Mouse (Mus musculus): ENCODE results near the gene Atf7.

The Atf7 gene

GRCm38 (mm10) chr15:102546246-102546645, 79.0 kb downstream of the Atf7 start:
- DNase-seq: no peak

GRCm38 (mm10) chr15:102544801-102545200, 80.5 kb downstream of the Atf7 start:
- no peak for DNase-seq

GRCm38 (mm10) chr15:102533926-102534325, 91.3 kb downstream of the Atf7 start:
- no peak for DNase-seq

GRCm38 (mm10) chr15:102532106-102532900, 93.0 kb downstream of the Atf7 start:
- no peak for DNase-seq

GRCm38 (mm10) chr15:102531586-102531985, 93.7 kb downstream of the Atf7 start:
- no peak for DNase-seq

GRCm38 (mm10) chr15:102530566-102530965, 94.7 kb downstream of the Atf7 start:
- no peak for DNase-seq

- no peak for DNase-seq
Measured at GRCm38 (mm10) chr15:102528396-102528795, 96.9 kb downstream of the Atf7 start.

- no peak for DNase-seq
Measured at GRCm38 (mm10) chr15:102527936-102528335, 97.3 kb downstream of the Atf7 start.

- DNase-seq: no peak
Measured at GRCm38 (mm10) chr15:102526111-102527002, 98.9 kb downstream of the Atf7 start.

- peak; percentile 59 to 70 for DNase-seq
Measured at GRCm38 (mm10) chr15:102524892-102525485, 100.3 kb downstream of the Atf7 start, which contains the start of gene Npff. Gene Npff (minus strand): TSS chr15:102524942.

- no peak for DNase-seq
Measured at GRCm38 (mm10) chr15:102521480-102521879, 103.8 kb downstream of the Atf7 start.

- DNase-seq: no peak
Measured at GRCm38 (mm10) chr15:102520416-102520815, 104.8 kb downstream of the Atf7 start.

- no peak for DNase-seq
Measured at GRCm38 (mm10) chr15:102519211-102520141, 105.8 kb downstream of the Atf7 start.

GRCm38 (mm10) chr15:102518859-102519201, 106.4 kb downstream of the Atf7 start:
- DNase-seq: no peak

- DNase-seq: peak; percentile 100
Measured at GRCm38 (mm10) chr15:102517976-102518858, 107.0 kb downstream of the Atf7 start, which contains the start of gene Tarbp2. Gene Tarbp2 (plus strand): TSS chr15:102518192.

GRCm38 (mm10) chr15:102517631-102517975, 107.7 kb downstream of the Atf7 start:
- no peak for DNase-seq

- DNase-seq: peak; percentile 67 to 73
Measured at GRCm38 (mm10) chr15:102516728-102517404, 108.4 kb downstream of the Atf7 start, which contains the start of gene Map3k12. Gene Map3k12 (minus strand): TSS chr15:102517064.

- no peak for DNase-seq
Measured at GRCm38 (mm10) chr15:102516293-102516692, 109.0 kb downstream of the Atf7 start.

- no peak for DNase-seq
Measured at GRCm38 (mm10) chr15:102515791-102516190, 109.5 kb downstream of the Atf7 start.

- DNase-seq: no peak
Measured at GRCm38 (mm10) chr15:102515261-102515660, 110.0 kb downstream of the Atf7 start.
